Mouse (Mus musculus) neural tube, embryonic 14.5 days (tissue): ENCODE results near the gene Ran. TPM values are rescaled to one million over a fixed set of nuclear protein-coding genes. Genes with fewer than 3 reads are reported as not detected.
"Not testable (repeated sequence)": the region's sequence is repeated elsewhere in the genome, so short reads cannot be mapped to it uniquely, and the experiment has no call there.

Source experiments
- ATAC-seq: fragments of 200-750 bp; cut with Nextera tagmentation; 2 replicates; pipeline ENCODE4 v1.8.0; 2017; ENCODE audit warnings: low read depth, mild to moderate bottlenecking, moderate TSS enrichment, moderate library complexity
- H3K27ac ChIP-seq: fragments of 300-500 bp; sonication (generic); 2 replicates; pipeline ENCODE4 v1.5.1; 2014; ENCODE audit warnings: low read depth, mild to moderate bottlenecking, control low read depth, low read length, moderate library complexity, mixed read lengths
- H3K27me3 ChIP-seq: fragments of 300-500 bp; sonication (generic); 2 replicates; pipeline ENCODE4 v1.6.1; 2014; ENCODE audit warnings: low read length; ENCODE audit not compliant: control insufficient read depth, insufficient read depth
- H3K36me3 ChIP-seq: fragments of 300-500 bp; sonication (generic); 2 replicates; pipeline ENCODE4 v1.6.1; 2014; ENCODE audit warnings: low read length, mixed read lengths; ENCODE audit not compliant: control insufficient read depth, insufficient read depth
- H3K4me1 ChIP-seq: fragments of 300-500 bp; sonication (generic); 2 replicates; pipeline ENCODE4 v1.6.1; 2014; ENCODE audit warnings: low read length; ENCODE audit not compliant: control insufficient read depth, insufficient read depth
- H3K4me2 ChIP-seq: fragments of 300-500 bp; sonication (generic); 2 replicates; pipeline ENCODE4 v1.6.1; 2014; ENCODE audit warnings: mild to moderate bottlenecking, low read depth, low read length, control low read depth
- H3K4me3 ChIP-seq: fragments of 300-500 bp; sonication (generic); 2 replicates; pipeline ENCODE4 v1.5.1; 2014; ENCODE audit warnings: low read depth, low read length, control low read depth, mixed read lengths
- H3K9ac ChIP-seq: fragments of 300-500 bp; sonication (generic); replicated peaks from 2 replicates; pipeline ENCODE4 v1.6.1; 2014; ENCODE audit warnings: low read depth, mild to moderate bottlenecking, control low read depth, low read length, mixed read lengths
- H3K9me3 ChIP-seq: fragments of 300-500 bp; sonication (generic); 2 replicates; pipeline ENCODE4 v1.6.1; 2016; ENCODE audit warnings: low read length; ENCODE audit not compliant: control insufficient read depth
- WGBS: fragments of 180-500 bp; shearing (Covaris S2); extraction: QIAGEN DNeasy Blood & Tissue Kit; methylation state at CpG from one replicate; pipeline ENCODE4 v1.1.7; 2014; 5-methylcytosine and 5-hydroxymethylcytosine counted together
- polyA plus RNA-seq: library from polyadenylated mRNA; unstranded; fragments of >200 nt; fragmentation: Nextera tagmentation; extraction: Ambion mirVana; gene quantifications from 2 replicates; pipeline ENCODE4 v1.2.1, GENCODE M21; 2014

Ran gene
- polyA plus RNA-seq = 305 and 317 TPM in 2 replicates

- peaks cover 11% of the 10 kb centered on the region for H3K4me1 ChIP-seq
- H3K36me3 ChIP-seq = peaks cover 4% of the 10 kb centered on the region; the same call in 1 of the 2 replicates
- H3K4me3 ChIP-seq = peak within 1 kb of the TSS; percentile 84
- H3K27ac ChIP-seq = peak within 1 kb of the TSS; percentile 99
- ATAC-seq = peak; percentile 91
- no peaks in the 10 kb centered on the region for H3K27me3 ChIP-seq
- H3K9me3 ChIP-seq = no peaks in the 10 kb centered on the region
- whole genome bisulfite sequencing = under 1% methylated on average over 94 of the region's 102 CpGs
- H3K9ac ChIP-seq = peak within 1 kb of the TSS; percentile 86
- H3K4me2 ChIP-seq = peak within 1 kb of the TSS; percentile 93
Observed at GRCm38 (mm10) chr5:129019497-129020299, at the start of gene Ran. Gene Ran (plus strand): TSS chr5:129020069.

- Histone ChIP-seq H3K4me2 (no peak overlapping the region), H3K4me1 (no peaks in the 10 kb centered on the region), H3K4me3 (no peak overlapping the region), H3K9me3 (no peaks in the 10 kb centered on the region), H3K9ac (no peak overlapping the region), H3K27ac (no peak overlapping the region), H3K27me3 (no peaks in the 10 kb centered on the region), H3K36me3 (no peaks in the 10 kb centered on the region)
- WGBS = 75% methylated on average over 10 of the region's 10 CpGs
- no peak for ATAC-seq
Observed at GRCm38 (mm10) chr5:128970878-128971277, 49.0 kb upstream of the Ran start.

- no peak overlapping the region for H3K9ac ChIP-seq
- H3K9me3 ChIP-seq = no peaks in the 10 kb centered on the region
- H3K27ac ChIP-seq = no peak overlapping the region
- peak; percentile 28; the same call in 1 of the 2 replicates for ATAC-seq
- no peak overlapping the region for H3K4me2 ChIP-seq
- WGBS = 14% methylated on average over 14 of the region's 14 CpGs
- H3K36me3 ChIP-seq = no peaks in the 10 kb centered on the region
- no peak overlapping the region for H3K4me3 ChIP-seq
- H3K4me1 ChIP-seq = no peaks in the 10 kb centered on the region
- H3K27me3 ChIP-seq = no peaks in the 10 kb centered on the region
Observed at GRCm38 (mm10) chr5:128971298-128971697, 48.6 kb upstream of the Ran start.

GRCm38 (mm10) chr5:128976266-128976665 lies 43.6 kb upstream of the Ran start:
- no peak for ATAC-seq
- H3K36me3 ChIP-seq = no peaks in the 10 kb centered on the region
- WGBS = 7% methylated on average over 4 of the region's 4 CpGs
- no peaks in the 10 kb centered on the region for H3K9me3 ChIP-seq
- no peak overlapping the region for H3K4me3 ChIP-seq
- H3K27ac ChIP-seq = no peak overlapping the region
- no peaks in the 10 kb centered on the region for H3K4me1 ChIP-seq
- no peak overlapping the region for H3K9ac ChIP-seq
- no peak overlapping the region for H3K4me2 ChIP-seq
- H3K27me3 ChIP-seq = no peaks in the 10 kb centered on the region

- not testable (repeated sequence) for H3K27ac ChIP-seq, ATAC-seq, H3K27me3 ChIP-seq, H3K4me1 ChIP-seq, H3K4me2 ChIP-seq, H3K9ac ChIP-seq, H3K4me3 ChIP-seq, H3K36me3 ChIP-seq, H3K9me3 ChIP-seq
- 96% methylated on average over 1 of the region's 1 CpGs for WGBS
Observed at GRCm38 (mm10) chr5:128977466-128977865, 42.4 kb upstream of the Ran start.

DNA sequence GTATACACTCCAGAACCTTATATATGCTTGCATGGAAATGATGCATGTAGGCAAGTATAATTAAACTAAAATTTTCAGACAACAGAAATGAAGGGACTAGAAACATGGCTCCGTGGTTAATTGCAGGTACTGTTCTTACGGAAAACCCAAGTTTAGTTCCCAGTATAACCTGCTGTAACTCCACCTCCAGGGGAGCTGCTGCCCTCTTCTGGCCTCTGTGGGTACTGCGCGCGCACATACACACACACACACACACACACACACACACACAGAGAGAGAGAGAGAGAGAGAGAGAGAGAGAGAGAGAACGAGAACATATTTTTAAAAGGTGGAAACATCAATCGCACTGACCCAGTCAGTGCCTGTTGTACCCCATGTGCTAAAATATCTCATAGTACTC lies 40.9 kb upstream of the Ran start:
- Histone ChIP-seq H3K4me1 (no peaks in the 10 kb centered on the region), H3K9me3 (no peaks in the 10 kb centered on the region), H3K4me2 (no peak overlapping the region), H3K27ac (no peak overlapping the region), H3K9ac (no peak overlapping the region), H3K36me3 (no peaks in the 10 kb centered on the region), H3K27me3 (no peaks in the 10 kb centered on the region), H3K4me3 (no peak overlapping the region)
- 97% methylated on average over 7 of the region's 7 CpGs for WGBS
- no peak for ATAC-seq

- Histone ChIP-seq H3K27me3 (no peaks in the 10 kb centered on the region), H3K4me2 (no peak overlapping the region), H3K36me3 (no peaks in the 10 kb centered on the region), H3K9me3 (no peaks in the 10 kb centered on the region), H3K4me1 (no peaks in the 10 kb centered on the region), H3K9ac (no peak overlapping the region), H3K4me3 (no peak overlapping the region), H3K27ac (no peak overlapping the region)
- no peak for ATAC-seq
- WGBS = 67% methylated on average over 7 of the region's 7 CpGs
Observed at GRCm38 (mm10) chr5:128980857-128981256, 39.0 kb upstream of the Ran start.

DNA sequence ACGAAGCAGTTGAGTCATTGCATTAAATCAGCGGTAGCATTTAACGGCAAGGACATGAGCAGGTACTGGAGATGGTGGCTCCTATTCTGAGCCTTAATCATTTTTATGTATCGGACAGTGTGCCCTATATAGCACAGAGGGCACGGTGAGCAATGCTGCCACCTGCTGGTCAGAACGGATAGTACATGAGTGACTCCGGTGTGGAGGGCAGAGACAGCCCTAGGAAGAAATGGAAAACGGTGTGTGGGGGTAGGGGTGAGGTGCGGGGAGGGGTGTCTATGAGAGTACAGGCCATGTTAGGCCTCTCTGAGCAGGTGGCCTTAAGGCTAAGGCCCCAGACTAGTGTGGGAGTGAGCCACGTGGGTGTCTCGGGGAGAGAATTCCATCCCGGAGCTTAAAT lies 38.3 kb upstream of the Ran start:
- Histone ChIP-seq H3K27ac (no peak overlapping the region), H3K36me3 (no peaks in the 10 kb centered on the region), H3K4me1 (no peaks in the 10 kb centered on the region), H3K9me3 (no peaks in the 10 kb centered on the region), H3K27me3 (no peaks in the 10 kb centered on the region), H3K4me2 (no peak overlapping the region), H3K9ac (no peak overlapping the region), H3K4me3 (no peak overlapping the region)
- WGBS = 31% methylated on average over 12 of the region's 12 CpGs
- peak; percentile 78; the same call in 1 of the 2 replicates for ATAC-seq

GRCm38 (mm10) chr5:128984536-128984935 lies 35.3 kb upstream of the Ran start:
- no peaks in the 10 kb centered on the region for H3K9me3 ChIP-seq
- ATAC-seq = no peak
- no peak overlapping the region for H3K27ac ChIP-seq
- H3K36me3 ChIP-seq = no peaks in the 10 kb centered on the region
- H3K9ac ChIP-seq = no peak overlapping the region
- H3K4me2 ChIP-seq = no peak overlapping the region
- H3K4me1 ChIP-seq = no peaks in the 10 kb centered on the region
- WGBS = 93% methylated on average over 6 of the region's 6 CpGs
- H3K27me3 ChIP-seq = no peaks in the 10 kb centered on the region
- no peak overlapping the region for H3K4me3 ChIP-seq
